Mouse (Mus musculus): ENCODE results near the gene Dapk2. TPM values are rescaled to one million over a fixed set of nuclear protein-coding genes. Genes with fewer than 3 reads are reported as not detected.

Dapk2 gene
- polyA plus RNA-seq, 1 experiment = 11.8 TPM

DNA sequence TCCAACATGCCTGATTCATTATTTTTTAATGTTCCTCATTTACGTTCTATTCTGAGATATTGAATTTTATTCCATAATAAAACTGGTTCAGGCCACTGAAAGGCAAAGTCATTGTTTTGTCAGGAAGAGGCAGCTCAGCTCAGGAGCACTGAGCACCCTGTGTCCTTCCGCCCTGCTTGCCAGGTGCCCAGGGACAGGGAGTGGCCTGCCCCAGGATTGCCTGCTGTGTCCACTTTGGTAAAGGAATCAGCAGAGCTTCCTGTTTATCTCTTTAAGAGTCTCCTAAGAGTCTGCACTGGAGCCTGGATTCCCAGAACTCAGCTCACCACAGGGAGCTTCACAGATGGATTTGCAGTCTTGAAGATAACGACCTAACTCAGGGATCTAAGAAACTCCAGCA lies 153.4 kb downstream of the Dapk2 start:
- no peak for TF ChIP-seq POLR2A (IDR thresholded peaks at IDR 0.05; ENCODE audit: low read depth, low read length)
- no peak overlapping the region for H3K4me3 ChIP-seq (ENCODE audit: insufficient read depth, low read depth, low read length)
- peak; percentile 60 for DNase-seq

DNA sequence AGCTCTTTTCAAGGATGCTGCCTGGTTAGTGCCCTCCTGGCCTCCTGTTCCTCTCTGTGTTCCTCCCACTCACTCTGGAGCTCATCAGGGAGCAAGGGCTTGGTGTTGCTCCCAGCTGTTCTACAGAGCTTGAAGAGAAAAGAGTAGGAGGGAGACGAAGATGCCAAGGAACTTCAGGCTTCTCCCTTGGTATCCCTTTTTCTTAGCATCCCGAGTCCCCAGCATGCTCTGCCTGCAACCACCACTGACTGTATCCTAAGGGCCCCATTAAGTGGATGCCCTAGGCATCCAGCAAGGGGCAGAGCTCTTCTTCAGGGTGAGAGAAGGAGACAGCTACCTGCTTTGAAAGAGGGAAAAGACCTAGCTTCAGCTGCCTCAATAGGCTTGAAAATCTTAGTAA lies 158.6 kb downstream of the Dapk2 start:
- Histone ChIP-seq H3K36me3 (ENCODE audit: control insufficient read depth, insufficient read depth, low read length) (no peaks in the 10 kb centered on the region), H3K4me1 (ENCODE audit: control insufficient read depth, insufficient read depth, low read length) (no peaks in the 10 kb centered on the region), H3K27me3 (replicated peaks; ENCODE audit: control insufficient read depth, insufficient read depth, low read length) (no peaks in the 10 kb centered on the region), H3K4me3 (ENCODE audit: insufficient read depth, low read depth, low read length) (no peak overlapping the region), H3K27ac (ENCODE audit: insufficient read depth, low read depth, low read length) (no peak overlapping the region)
- DNase-seq = no peak
- TF ChIP-seq CTCF (conservative IDR thresholded peaks at IDR 0.05; ENCODE audit: insufficient read depth, insufficient read length, low read depth, low read length) = no peak
- TF ChIP-seq POLR2A (IDR thresholded peaks at IDR 0.05; ENCODE audit: low read depth, low read length) = no peak
- 70% methylated on average over 2 of the region's 2 CpGs for WGBS

More for the DNA sequence above, 153.4 kb downstream of the Dapk2 start:
- WGBS = 49% methylated on average over 3 of the region's 3 CpGs
- no peaks in the 10 kb centered on the region for H3K4me1 ChIP-seq (ENCODE audit: control insufficient read depth, insufficient read depth, low read length)
- no peaks in the 10 kb centered on the region for H3K27me3 ChIP-seq (replicated peaks; ENCODE audit: control insufficient read depth, insufficient read depth, low read length)
- peak overlapping the region; percentile 25; the same call in 1 of the 2 replicates for H3K27ac ChIP-seq (ENCODE audit: insufficient read depth, low read depth, low read length)
- H3K36me3 ChIP-seq (ENCODE audit: control insufficient read depth, insufficient read depth, low read length) = no peaks in the 10 kb centered on the region

Other genes starting within 250 kb of the Dapk2 start
- gene Trip4, start 249.4 kb upstream of the Dapk2 start, polyA plus RNA-seq (2012; rRNA removed) = 11.9 and 13.2 TPM in 2 replicates
- gene Csnk1g1, start 249.3 kb upstream of the Dapk2 start, polyA plus RNA-seq (2012; rRNA removed) = 4.0 and 4.3 TPM in 2 replicates
- 278 and 338 TPM in 2 replicates for gene Ppib, start 98.0 kb upstream of the Dapk2 start, polyA plus RNA-seq (2012; rRNA removed)
- 1.1 and 1.6 TPM in 2 replicates for gene Snx22, start 88.5 kb upstream of the Dapk2 start, polyA plus RNA-seq (2012; rRNA removed)
- gene Snx1, start 31.6 kb upstream of the Dapk2 start, polyA plus RNA-seq (2012; rRNA removed) = 74.3 and 76.7 TPM in 2 replicates
- gene Ciao2a, start 31.6 kb upstream of the Dapk2 start, polyA plus RNA-seq (2012; rRNA removed) = 23.3 and 39.9 TPM in 2 replicates
- 12.0 TPM in 2 replicates for gene Herc1, start 192.2 kb downstream of the Dapk2 start, polyA plus RNA-seq (2012; rRNA removed)